In genomic region chr19:3952099-3952498, GRCm38 (mm10) we compare ENCODE assay signal across 33 mouse cellular contexts. TPM values are rescaled to one million over a fixed set of nuclear protein-coding genes. Genes with fewer than 3 reads are reported as not detected.
"Had no signal": no experiment of that assay in that cellular context is flagged by ENCODE, and none has a peak within 500 bp of the region (broad histone marks: within the 10 kb centered on the region; RNA-seq: fewer than 3 reads in every experiment).

No protein-coding gene starts in this region.

- H3K9ac ChIP-seq: embryonic facial prominence, embryonic 12.5 days; embryonic facial prominence, embryonic 13.5 days; embryonic facial prominence, embryonic 15.5 days; forebrain, embryonic 12.5 days; forebrain, embryonic 13.5 days; forebrain, embryonic 15.5 days; forebrain, postnatal 0 days had no signal

- H3K4me1 ChIP-seq: embryonic facial prominence, embryonic 12.5 days; embryonic facial prominence, embryonic 13.5 days; embryonic facial prominence, embryonic 15.5 days; forebrain, embryonic 10.5 days; forebrain, embryonic 12.5 days; forebrain, embryonic 13.5 days; forebrain, embryonic 15.5 days had no signal

- DNase-seq: cerebellum, adult 2 months; cerebellum, adult 8-10 months; cerebellum, adult 9-10 months; cerebellum, adult 9-11 months; cerebellum, postnatal 10 days; cerebellum, postnatal 14 days; cerebellum, postnatal 25 days; cerebellum, postnatal 36 days; embryo, embryonic 11 days; forebrain, postnatal 0 days; gastrocnemius, postnatal 10 days; gastrocnemius, postnatal 14 days; gastrocnemius, postnatal 25 days; gastrocnemius, postnatal 36 days; heart, adult 11 months; heart, adult 18-20 months; heart, adult 2 months had no signal

- H3K9me3 ChIP-seq: embryonic facial prominence, embryonic 10.5 days; embryonic facial prominence, embryonic 12.5 days; embryonic facial prominence, embryonic 13.5 days; embryonic facial prominence, embryonic 15.5 days; forebrain, embryonic 10.5 days; forebrain, embryonic 12.5 days; forebrain, embryonic 13.5 days; forebrain, embryonic 15.5 days had no signal

- H3K27me3 ChIP-seq: embryonic facial prominence, embryonic 12.5 days; embryonic facial prominence, embryonic 13.5 days; embryonic facial prominence, embryonic 15.5 days; forebrain, embryonic 15.5 days had no signal

- H3K36me3 ChIP-seq: embryonic facial prominence, embryonic 10.5 days; embryonic facial prominence, embryonic 12.5 days; embryonic facial prominence, embryonic 13.5 days; embryonic facial prominence, embryonic 15.5 days; forebrain, embryonic 10.5 days; forebrain, embryonic 12.5 days; forebrain, embryonic 15.5 days had no signal

- H3K4me3 ChIP-seq: embryonic facial prominence, embryonic 10.5 days; embryonic facial prominence, embryonic 12.5 days; embryonic facial prominence, embryonic 13.5 days; embryonic facial prominence, embryonic 15.5 days; erythroblast, embryonic 14.5 days; forebrain, embryonic 10.5 days; forebrain, embryonic 12.5 days; forebrain, embryonic 13.5 days; forebrain, embryonic 15.5 days; heart, adult 2 months had no signal

- H3K27ac ChIP-seq: embryonic facial prominence, embryonic 10.5 days; embryonic facial prominence, embryonic 12.5 days; embryonic facial prominence, embryonic 13.5 days; embryonic facial prominence, embryonic 15.5 days; forebrain, embryonic 10.5 days; forebrain, embryonic 12.5 days; forebrain, embryonic 13.5 days; forebrain, embryonic 15.5 days; heart, adult 2 months had no signal

- ATAC-seq: forebrain, embryonic 13.5 days; forebrain, embryonic 14.5 days; forebrain, embryonic 15.5 days; forebrain, embryonic 16.5 days; forebrain, postnatal 0 days had no signal

- H3K4me2 ChIP-seq: embryonic facial prominence, embryonic 12.5 days; embryonic facial prominence, embryonic 13.5 days; embryonic facial prominence, embryonic 15.5 days; forebrain, embryonic 12.5 days; forebrain, embryonic 13.5 days; forebrain, embryonic 15.5 days had no signal

RNA-seq across cellular contexts. Expression of gene Aldh3b3, which starts 6.3 kb away (rescaled TPM):
- total RNA-seq: forebrain, postnatal 0 days; gastrocnemius, adult 8-10 months; gastrocnemius, postnatal 10 days; gastrocnemius, postnatal 14 days; gastrocnemius, postnatal 25 days; gastrocnemius, postnatal 36 days; granulocyte monocyte progenitor cell, adult 5-6 weeks had no signal
- polyA plus RNA-seq: cortical plate, adult 2 months; embryonic facial prominence, embryonic 10.5 days; embryonic facial prominence, embryonic 11.5 days; embryonic facial prominence, embryonic 12.5 days; erythroblast, embryonic 14.5 days; forebrain, embryonic 10.5 days; forebrain, embryonic 11.5 days; forebrain, embryonic 12.5 days; forebrain, embryonic 13.5 days; forebrain, embryonic 14.5 days; forebrain, embryonic 15.5 days; forebrain, embryonic 16.5 days; forebrain, postnatal 0 days had no signal

RNA-seq across cellular contexts. Expression of gene Aldh3b2, which starts 20.0 kb away (rescaled TPM):
- total RNA-seq: granulocyte monocyte progenitor cell, adult 5-6 weeks had no signal
- polyA plus RNA-seq: forebrain, embryonic 13.5 days had no signal

RNA-seq across cellular contexts. Expression of gene Aldh3b1, which starts 22.5 kb away (rescaled TPM):
- polyA plus RNA-seq: erythroblast, embryonic 14.5 days had no signal

RNA-seq across cellular contexts. Expression of gene Acy3, which starts 34.3 kb away (rescaled TPM):
- polyA plus RNA-seq: erythroblast, embryonic 14.5 days had no signal
